Mouse (Mus musculus): ENCODE results near the gene Cdyl2.

- no peak for TF ChIP-seq CTCF (IDR thresholded peaks at IDR 0.05; ENCODE audit: low read depth)
- TF ChIP-seq EP300 (optimal IDR thresholded peaks at IDR 0.05): no peak
Measured at GRCm38 (mm10) chr8:116619686-116620320, 113.0 kb downstream of the Cdyl2 start.

Data from stomach, postnatal 0 days (tissue).